Mouse (Mus musculus) macrophage (primary cell): Measurements from ENCODE around the gene Pbx3. TPM values are rescaled to one million over a fixed set of nuclear protein-coding genes. Genes with fewer than 3 reads are reported as not detected.
A peak's percentile ranks its signal among the peaks of the same experiment; 100 is the strongest.

Experiments used
- H3K27ac ChIP-seq: fragments of 350-480 bp; formaldehyde crosslinking; 2 replicates; pipeline ENCODE4 v1.9.0; 2021
- H3K36me3 ChIP-seq: fragments of 350-480 bp; formaldehyde crosslinking; 2 replicates; pipeline ENCODE4 v1.9.0; 2021; ENCODE audit errors: inconsistent target
- H3K4me3 ChIP-seq: fragments of 350-480 bp; formaldehyde crosslinking; 2 replicates; pipeline ENCODE4 v1.9.0; 2021; ENCODE audit errors: inconsistent target
- H3K79me2 ChIP-seq: fragments of 350-480 bp; formaldehyde crosslinking; 2 replicates; pipeline ENCODE4 v1.9.0; 2021; ENCODE audit errors: inconsistent target
- WGBS: methylation state at CpG from one replicate; pipeline ENCODE4 v1.1.7; 2026; ENCODE audit warnings: inconsistent platforms; ENCODE audit not compliant: missing documents; 5-methylcytosine and 5-hydroxymethylcytosine counted together
- polyA plus RNA-seq: library from polyadenylated mRNA; stranded (reverse); fragments of 250-400 nt; gene quantifications from 3 replicates; pipeline ENCODE4 v1.2.4, GENCODE M21; 2018; ENCODE audit warnings: inconsistent platforms
- total RNA-seq, 78 experiments: library from RNA; depleted of rRNA; stranded (reverse); fragments of 250-400 nt; gene quantifications; 1 replicate in 9 of 78; 2 replicates in 24 of 78; 3 replicates in 43 of 78; 4 replicates in 2 of 78; pipeline ENCODE4 v1.2.4; 2018; ENCODE audit warnings: inconsistent platforms in 56 of 78

The Pbx3 gene
- 10 to 100 TPM in 13 of 26 experiments, 1 to 10 TPM in 13; 2.3 to 18.2 (median 10.0) TPM for total RNA-seq (2018; cell fraction: chromatin; rRNA removed)
- 1 to 10 TPM; 2.4 to 6.8 (median 4.2) TPM for total RNA-seq (2018; cell fraction: cytosol; rRNA removed)
- total RNA-seq (2018; cell fraction: nucleus; rRNA removed), result 10 to 100 TPM in 9 of 26 experiments, 1 to 10 TPM in 17; 2.8 to 18.2 (median 7.6) TPM
- polyA plus RNA-seq, result 4.2 to 6.6 TPM (median 5.2 TPM) in 3 replicates

DNA sequence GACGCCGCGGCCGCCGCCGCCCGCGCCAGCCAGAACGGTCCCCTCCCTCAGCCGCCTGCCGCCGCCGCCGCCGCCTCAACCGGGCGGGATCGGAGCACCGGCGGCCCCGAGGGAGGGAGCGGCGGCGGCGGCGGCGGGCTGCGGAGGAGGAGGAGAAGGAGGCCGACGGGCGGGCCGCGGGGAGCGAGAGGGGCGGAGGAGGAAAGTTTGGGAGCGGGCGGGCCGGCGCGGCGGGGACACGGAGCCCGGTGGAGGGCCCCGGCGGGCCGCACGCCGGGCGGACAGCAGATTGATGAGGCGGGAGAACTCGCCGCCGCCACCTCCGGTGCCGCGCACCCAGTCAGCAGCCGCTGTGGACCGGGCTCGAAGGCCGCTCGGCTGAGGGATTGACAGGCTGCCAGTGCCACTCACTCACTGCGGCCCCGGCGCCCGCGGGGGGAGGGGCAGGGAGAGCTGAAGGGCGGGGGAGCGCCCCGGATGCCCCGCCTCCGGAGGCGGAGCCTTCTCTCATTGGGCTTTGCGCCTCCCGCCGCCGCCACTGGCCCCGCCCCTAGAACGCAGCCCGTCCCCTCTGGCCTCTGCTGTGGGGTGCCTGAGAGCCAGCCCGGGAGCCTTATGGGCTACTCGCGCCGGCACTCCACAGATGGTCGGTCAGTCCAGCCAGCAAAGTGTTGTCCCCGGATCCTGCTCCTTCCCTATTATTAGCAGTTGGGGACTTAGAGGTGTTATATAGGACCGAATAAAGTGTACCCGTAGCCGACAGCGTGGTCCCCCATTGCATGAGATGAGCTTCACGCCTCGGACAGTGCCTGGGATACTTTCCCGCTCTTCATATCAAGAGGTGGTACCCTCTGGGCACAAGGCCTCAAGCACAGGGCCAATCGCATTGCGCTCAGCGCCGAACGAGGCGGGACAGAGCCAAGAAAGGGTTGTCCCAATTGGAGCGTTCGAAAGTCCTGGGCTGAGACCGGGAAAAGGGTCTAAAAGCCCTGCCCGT is at the start of gene Pbx3:
Gene Pbx3 (minus strand): TSS at position 838 of the 997 bp plus-strand sequence.
- H3K4me3 ChIP-seq, result peak within 1 kb of the TSS; percentile 14; the same call in 1 of the 2 replicates
- H3K27ac ChIP-seq, result no peak within 1 kb of the TSS
- no peaks in the 10 kb centered on the region for H3K36me3 ChIP-seq
- no peaks in the 10 kb centered on the region for H3K79me2 ChIP-seq
- 1% methylated on average over 58 of the region's 102 CpGs for WGBS

DNA sequence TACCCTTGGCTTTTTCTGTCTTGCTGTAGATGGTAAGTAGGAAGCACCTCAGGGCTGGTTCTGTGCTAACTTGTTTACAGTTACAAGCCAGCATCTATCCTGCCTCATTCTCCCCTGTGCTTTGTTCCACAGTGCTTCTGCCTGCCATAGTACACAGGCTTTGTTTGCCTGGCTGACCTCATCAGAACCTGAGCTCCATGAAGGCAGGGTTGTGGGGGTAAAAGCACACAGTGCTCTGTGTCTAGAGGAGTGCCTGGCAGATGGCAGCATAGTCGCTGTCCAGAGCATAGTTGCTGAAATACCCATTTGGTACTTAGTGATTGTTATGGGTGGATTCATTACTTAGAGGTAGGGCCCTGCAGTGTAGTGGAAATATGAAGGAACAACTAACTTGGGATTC is 47.3 kb upstream of the Pbx3 start:
- Histone ChIP-seq H3K79me2 (peaks cover 16% of the 10 kb centered on the region; the same call in 1 of the 2 replicates), H3K4me3 (no peak overlapping the region), H3K36me3 (no peaks in the 10 kb centered on the region), H3K27ac (no peak overlapping the region)
- WGBS, result 88% methylated on average over 1 of the region's 1 CpGs

DNA sequence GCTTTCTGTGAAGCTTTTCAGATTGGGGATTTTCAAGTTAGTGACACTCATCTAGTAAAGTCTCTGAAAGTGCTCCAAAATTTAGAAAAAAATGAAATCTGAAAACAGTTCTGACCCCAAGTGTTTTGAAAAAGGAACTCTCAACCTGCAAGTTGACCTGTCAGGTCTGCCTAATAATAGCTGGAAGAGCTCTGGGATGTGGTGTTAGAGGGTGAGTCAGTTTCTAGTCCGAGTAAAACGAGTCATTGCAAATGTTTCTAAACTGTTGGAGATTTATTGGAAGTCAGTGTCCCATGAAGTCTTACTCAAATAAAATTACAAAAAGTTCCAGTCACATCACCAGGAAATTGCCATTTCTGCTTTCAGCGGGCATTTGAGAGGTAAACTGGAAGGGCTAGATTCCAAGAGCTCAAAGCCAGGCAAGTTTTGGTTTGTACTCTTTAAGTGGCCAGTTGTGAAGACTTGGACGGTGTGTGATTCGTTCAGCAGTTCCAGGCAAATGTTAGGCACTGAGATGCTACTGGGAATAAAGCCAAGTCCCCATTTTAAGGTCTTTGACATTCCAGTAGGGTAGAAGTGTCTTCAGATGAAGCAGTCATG is 36.9 kb upstream of the Pbx3 start:
- no peaks in the 10 kb centered on the region for H3K36me3 ChIP-seq
- no peak overlapping the region for H3K27ac ChIP-seq
- peaks cover 69% of the 10 kb centered on the region for H3K79me2 ChIP-seq
- WGBS, result 75% methylated on average over 5 of the region's 5 CpGs
- H3K4me3 ChIP-seq, result no peak overlapping the region

DNA sequence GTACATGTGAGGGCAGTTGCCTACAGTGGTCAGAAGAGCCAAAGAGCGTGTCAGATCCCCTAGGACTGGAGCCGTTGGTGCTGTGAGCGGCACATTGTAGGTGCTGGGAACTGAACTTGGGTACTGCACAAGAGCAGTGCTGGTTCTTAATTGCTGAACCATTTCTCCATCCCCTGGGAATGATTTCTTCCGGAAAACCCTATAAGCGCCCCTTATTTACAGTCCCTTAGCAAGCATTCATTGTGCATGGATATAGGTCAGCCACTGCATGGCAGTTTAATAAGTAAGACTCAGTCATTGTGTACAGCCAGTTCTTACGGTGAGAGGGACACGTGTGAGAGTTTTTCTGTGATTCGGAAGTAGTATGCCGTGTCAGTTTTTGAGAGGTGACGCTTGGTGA is 35.4 kb upstream of the Pbx3 start:
- Histone ChIP-seq H3K79me2 (peaks cover 55% of the 10 kb centered on the region), H3K4me3 (no peak overlapping the region)
- 97% methylated on average over 10 of the region's 10 CpGs for WGBS

DNA sequence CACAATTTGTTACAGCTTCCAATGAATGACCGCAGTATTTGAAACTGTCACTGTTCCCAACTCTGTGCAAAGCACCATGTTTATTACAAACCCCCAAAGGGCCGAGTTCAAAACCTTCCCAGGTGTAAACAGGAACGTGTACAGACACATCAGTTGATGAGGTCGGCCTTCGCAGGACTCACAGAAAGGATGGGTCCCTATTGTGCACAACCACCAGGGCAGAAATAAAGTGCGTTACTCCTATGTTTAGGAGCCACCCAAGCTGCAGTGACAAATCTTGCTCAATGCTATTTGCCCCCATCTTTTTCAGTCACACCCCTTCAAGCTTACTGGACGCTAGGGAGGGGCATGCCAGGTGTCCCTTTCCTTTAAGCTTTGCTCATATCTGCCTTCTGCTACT is 34.7 kb upstream of the Pbx3 start:
- peak overlapping the region; percentile 68 for H3K4me3 ChIP-seq
- WGBS, result 69% methylated on average over 7 of the region's 7 CpGs
- H3K36me3 ChIP-seq, result no peaks in the 10 kb centered on the region
- H3K79me2 ChIP-seq, result peaks cover 47% of the 10 kb centered on the region
- H3K27ac ChIP-seq, result no peak overlapping the region

More for the DNA sequence above, 35.4 kb upstream of the Pbx3 start:
- Histone ChIP-seq H3K27ac (no peak overlapping the region), H3K36me3 (no peaks in the 10 kb centered on the region)

DNA sequence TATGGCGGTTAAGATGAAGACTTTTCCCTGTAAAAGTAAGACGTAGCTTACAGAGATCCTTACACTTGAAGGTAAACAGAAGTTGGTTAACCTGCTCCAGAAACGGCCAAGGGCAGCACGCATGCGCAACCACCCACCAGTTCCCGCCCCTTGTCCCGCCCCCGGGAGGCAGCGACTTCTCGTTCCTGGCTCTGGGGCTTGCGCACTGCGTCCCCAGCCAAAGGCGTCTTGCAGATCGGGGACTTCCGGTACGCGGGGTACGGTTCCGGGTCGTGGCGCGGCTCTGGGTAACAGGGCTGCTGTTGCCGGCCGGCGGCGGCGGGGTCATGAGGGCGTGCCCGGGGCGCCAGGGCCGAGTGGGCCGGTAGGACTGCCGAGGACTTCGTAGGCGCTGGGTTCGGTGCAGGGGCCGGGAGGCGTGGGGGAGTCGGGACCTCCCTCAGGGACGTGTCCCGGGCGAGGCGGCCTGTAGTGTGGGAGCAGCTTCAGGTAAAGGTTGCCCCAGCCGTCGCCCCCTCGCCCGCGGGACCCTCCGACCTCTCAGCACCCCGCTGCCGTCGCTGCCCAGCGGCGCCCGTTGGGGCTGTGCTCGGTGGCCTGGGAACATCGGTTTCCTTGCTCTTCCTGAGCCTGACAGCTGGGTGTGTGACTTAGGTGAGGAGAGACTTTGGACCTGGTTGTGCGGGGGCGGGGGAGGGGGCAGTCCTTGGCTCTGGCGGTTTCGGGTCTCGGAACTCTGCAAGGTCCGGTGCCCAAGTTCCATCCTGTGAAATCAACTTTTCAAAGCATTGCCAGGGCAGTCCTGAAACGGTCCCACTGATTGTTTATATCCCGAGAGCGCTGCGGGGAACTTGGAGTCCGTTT is 33.9 kb upstream of the Pbx3 start, which contains the start of gene Mapkap1:
Gene Mapkap1 (plus strand): TSS at position 171 of the 864 bp plus-strand sequence.
- 1% methylated on average over 65 of the region's 68 CpGs for WGBS
- H3K36me3 ChIP-seq, result no peaks in the 10 kb centered on the region
- H3K27ac ChIP-seq, result no peak within 1 kb of the TSS
- peak within 1 kb of the TSS; percentile 68 for H3K4me3 ChIP-seq
- peaks cover 42% of the 10 kb centered on the region for H3K79me2 ChIP-seq

DNA sequence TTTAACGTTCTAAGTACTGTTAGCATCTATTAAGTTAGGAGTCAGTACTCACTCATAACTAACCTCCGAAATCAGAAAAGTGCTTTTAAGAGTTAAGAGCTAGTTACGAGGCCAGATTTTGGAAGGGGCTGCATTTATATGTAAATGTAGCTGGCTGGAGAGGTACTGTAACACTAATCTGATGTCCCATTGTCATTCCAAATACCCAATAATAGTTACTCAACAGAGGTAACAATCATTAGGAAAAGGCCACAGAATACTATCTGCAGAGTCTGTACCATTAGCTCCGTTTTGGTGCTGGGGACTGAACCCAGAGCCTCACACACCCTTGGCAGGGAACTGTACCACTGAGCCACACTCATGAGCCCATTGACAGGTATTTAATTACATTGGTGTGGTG is 26.6 kb upstream of the Pbx3 start:
- 79% methylated on average over 4 of the region's 4 CpGs for WGBS
- no peak overlapping the region for H3K27ac ChIP-seq

DNA sequence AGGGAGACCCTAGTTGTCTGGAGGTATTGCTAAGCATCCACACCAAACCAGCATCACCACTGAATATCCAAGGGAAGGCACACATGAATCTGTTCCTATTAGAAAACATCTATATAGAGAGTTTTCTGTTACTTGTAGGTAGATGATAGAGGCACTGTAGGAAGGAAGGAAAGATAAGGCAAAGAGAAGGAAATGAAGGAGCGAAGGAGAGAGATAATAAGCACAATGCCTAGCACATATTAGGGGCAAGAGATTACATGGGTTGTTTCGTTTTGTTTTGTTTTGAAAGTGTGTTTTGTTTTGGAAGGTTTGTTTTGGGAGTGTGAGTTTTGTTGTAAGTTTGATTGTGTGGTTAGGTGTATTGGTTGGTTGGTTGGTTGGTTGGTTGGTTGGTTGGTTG is 6.0 kb upstream of the Pbx3 start:
- Histone ChIP-seq H3K27ac (no peak overlapping the region), H3K79me2 (no peaks in the 10 kb centered on the region), H3K36me3 (no peaks in the 10 kb centered on the region), H3K4me3 (no peak overlapping the region)
- WGBS, result 88% methylated on average over 2 of the region's 2 CpGs

More for the DNA sequence above, 26.6 kb upstream of the Pbx3 start:
- Histone ChIP-seq H3K36me3 (no peaks in the 10 kb centered on the region), H3K4me3 (no peak overlapping the region), H3K79me2 (no peaks in the 10 kb centered on the region)

DNA sequence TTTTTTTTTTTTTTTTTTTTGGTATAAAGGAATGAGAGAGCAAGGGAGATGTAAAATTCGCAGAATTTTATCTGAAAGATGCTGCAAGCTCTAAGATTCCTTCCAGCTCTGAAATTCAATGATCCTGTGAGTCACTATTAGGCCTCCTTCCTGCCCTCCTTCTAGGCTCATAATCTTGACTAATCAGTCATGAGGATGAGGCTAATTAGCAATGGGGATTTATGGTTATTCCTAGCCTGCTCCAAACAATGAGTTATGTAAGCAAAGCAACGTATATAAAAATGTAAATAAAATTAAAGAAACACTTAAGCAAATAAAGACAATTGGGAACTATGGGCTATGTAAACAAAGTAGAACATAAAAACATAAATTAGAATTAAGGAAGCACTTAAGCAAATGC is 1.4 kb upstream of the Pbx3 start:
- no peaks in the 10 kb centered on the region for H3K79me2 ChIP-seq
- no peak overlapping the region for H3K27ac ChIP-seq
- H3K4me3 ChIP-seq, result no peak overlapping the region
- no peaks in the 10 kb centered on the region for H3K36me3 ChIP-seq
- 92% methylated on average over 2 of the region's 2 CpGs for WGBS

DNA sequence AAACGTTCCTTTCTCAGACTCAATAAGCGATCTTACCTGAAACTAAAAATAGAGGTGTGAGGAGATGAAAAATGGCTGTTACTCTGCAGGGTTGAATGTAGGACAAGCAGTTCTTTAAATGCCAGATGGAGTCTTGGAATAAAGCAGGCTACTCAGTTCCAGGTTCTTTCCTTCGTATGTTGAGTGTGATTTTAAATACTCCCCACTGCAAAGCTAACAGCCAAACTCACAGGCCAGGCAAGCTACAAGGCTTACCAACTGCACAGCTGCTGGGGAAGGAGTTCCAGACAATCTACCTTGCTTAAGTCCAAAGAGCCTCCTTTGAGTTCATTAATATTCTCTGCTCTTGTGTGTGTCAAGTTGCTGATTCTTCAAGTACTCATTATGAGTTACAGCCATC is 944 bp upstream of the Pbx3 start:
- no peak overlapping the region for H3K27ac ChIP-seq
- no peak overlapping the region for H3K4me3 ChIP-seq
- no peaks in the 10 kb centered on the region for H3K79me2 ChIP-seq
- WGBS, result 88% methylated on average over 3 of the region's 3 CpGs
- H3K36me3 ChIP-seq, result no peaks in the 10 kb centered on the region

DNA sequence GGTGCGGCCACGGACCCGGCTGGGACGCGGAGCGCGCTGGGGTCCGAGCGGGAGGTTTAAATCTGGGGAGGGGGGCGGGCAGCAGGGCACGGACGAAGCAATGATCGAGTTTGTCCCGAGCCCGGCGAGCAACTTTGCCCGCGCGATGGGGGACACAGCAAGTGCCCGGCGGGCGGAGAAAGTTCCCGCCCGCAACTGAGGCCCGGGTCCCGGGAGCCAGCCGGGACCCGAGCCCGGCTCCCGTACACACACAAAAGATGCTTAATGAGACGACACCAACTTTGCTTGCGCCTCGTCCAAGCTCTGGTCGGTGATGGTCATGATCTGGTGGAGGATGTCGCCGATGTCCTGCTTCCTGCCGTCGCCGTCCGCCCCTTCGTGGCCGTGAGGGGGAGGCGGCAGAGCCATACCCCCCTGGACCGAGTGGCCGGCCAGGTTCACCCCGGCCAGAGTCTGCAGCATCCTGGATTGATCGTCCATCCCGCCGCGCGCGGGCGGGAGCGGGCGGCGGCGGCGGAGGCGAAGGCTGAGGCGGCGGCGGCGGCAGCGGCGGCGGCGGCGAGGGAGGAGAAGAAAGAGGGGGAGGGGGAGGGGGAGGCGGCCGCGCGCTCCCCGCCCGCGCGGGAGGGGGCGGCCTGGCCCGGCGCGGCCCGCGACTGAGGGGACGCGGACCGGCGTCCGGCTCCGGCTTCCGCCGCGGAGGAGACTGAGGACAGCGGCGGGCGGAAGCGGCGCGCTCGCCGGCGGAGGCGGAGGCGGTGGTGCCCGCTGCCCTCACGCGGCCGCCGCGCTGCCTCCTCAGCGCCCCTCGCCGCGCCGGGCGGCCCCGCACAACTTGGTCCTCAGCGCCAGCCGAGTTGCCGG is 1.3 kb downstream of the Pbx3 start:
- H3K27ac ChIP-seq, result no peak overlapping the region
- H3K79me2 ChIP-seq, result no peaks in the 10 kb centered on the region
- peak overlapping the region; percentile 27 for H3K4me3 ChIP-seq
- WGBS, result under 1% methylated on average over 62 of the region's 118 CpGs
- no peaks in the 10 kb centered on the region for H3K36me3 ChIP-seq

DNA sequence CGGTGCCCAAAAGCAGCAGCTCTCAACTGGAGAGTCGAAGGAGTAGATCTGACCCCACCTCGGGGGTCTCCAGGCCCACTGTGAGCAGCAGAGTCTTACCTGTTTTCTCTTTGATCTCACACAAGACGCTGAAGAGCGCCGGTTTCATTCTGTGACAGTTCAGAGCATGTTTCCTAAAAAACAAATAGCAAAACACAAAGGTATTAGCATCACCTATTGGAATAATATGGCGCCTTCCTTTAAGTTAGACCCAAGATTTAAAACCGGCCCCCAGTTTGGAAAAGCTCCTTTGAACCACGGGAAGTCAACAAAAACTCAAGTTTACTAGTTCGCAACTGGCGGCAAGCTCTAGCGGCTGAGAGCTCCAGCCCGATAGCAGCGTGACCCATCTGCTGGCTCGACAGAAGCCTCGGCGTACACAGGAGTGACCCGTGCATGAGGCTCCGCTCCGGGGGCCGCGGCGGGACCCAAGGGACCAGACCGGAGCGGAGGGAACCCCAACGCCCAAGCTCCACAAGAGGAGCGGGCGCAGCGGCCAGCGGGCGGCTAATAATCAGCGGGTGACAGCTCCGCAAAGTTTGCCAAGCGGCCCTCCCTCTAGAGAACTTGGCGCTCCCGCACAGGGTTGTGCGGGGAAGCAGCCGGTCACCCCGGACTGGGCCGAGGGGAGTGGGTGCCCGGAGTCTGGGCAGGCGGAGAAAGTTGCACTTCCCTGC is 2.1 kb downstream of the Pbx3 start:
- WGBS, result 9% methylated on average over 41 of the region's 42 CpGs

DNA sequence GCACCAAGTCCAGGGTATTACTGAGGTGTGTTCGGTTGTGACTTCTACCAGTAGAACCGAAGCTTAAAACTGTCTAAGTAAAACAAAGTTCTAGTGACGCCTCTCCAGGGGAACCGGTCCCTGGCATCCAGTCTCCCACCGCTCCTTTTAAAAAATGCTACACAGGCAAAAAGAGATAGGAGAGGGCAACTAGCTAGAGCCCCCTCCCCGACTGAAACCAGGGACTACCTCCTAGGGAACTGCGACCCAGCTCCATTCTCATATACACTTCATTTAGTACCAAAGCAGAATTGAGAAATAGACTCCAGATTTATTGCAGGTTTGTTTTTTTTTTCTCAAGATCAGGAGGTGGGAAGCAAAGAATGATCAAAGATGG is 2.6 kb downstream of the Pbx3 start:
- H3K4me3 ChIP-seq, result peak overlapping the region; percentile 27; the same call in 1 of the 2 replicates
- H3K36me3 ChIP-seq, result no peaks in the 10 kb centered on the region
- 81% methylated on average over 7 of the region's 7 CpGs for WGBS
- no peak overlapping the region for H3K27ac ChIP-seq
- no peaks in the 10 kb centered on the region for H3K79me2 ChIP-seq

More for the DNA sequence above, 2.1 kb downstream of the Pbx3 start:
- H3K27ac ChIP-seq, result no peak overlapping the region
- peak overlapping the region; percentile 27 for H3K4me3 ChIP-seq
- no peaks in the 10 kb centered on the region for H3K36me3 ChIP-seq
- no peaks in the 10 kb centered on the region for H3K79me2 ChIP-seq
